Mouse (Mus musculus) regulatory T cell (primary cell): Measurements from ENCODE around the gene C5ar2.
"Not testable (repeated sequence)": the region's sequence is repeated elsewhere in the genome, so short reads cannot be mapped to it uniquely, and the experiment has no call there.

Source experiments
- in situ Hi-C: fragments of 300-600 bp; cut with MboI, MseI; formaldehyde crosslinking; loops from one replicate; pipeline ENCODE4 v1.15.1; 2025; ENCODE audit warnings: high pct_unique_total_duplicates

Gene C5ar2

GRCm38 (mm10) chr7:16244067-16244466, at the start of gene C5ar2:
C5ar2 (minus strand) TSS chr7:16244154.
- in situ Hi-C loops: no loop called here

- in situ Hi-C loops: no loop called here
These were observed 43.8 kb upstream of the C5ar2 start for GRCm38 (mm10) chr7:16287791-16288190.

- in situ Hi-C loops: no loop called here
These were observed 43.1 kb upstream of the C5ar2 start for GRCm38 (mm10) chr7:16287016-16287415.

- in situ Hi-C loops: no loop called here
These were observed 42.3 kb upstream of the C5ar2 start, which contains the start of gene Ccdc9 for GRCm38 (mm10) chr7:16286026-16286961. Ccdc9 (minus strand) TSS chr7:16286795.

GRCm38 (mm10) chr7:16285450-16286025, 41.6 kb upstream of the C5ar2 start:
- in situ Hi-C loops: no loop called here

- in situ Hi-C loops: no loop called here
These were observed 41.0 kb upstream of the C5ar2 start for GRCm38 (mm10) chr7:16284904-16285303.

GRCm38 (mm10) chr7:16284001-16284400, 40.0 kb upstream of the C5ar2 start:
- in situ Hi-C loops: no loop called here

- in situ Hi-C loops: no loop called here
These were observed 38.4 kb upstream of the C5ar2 start for GRCm38 (mm10) chr7:16282334-16282733.

- in situ Hi-C loops: no loop called here
These were observed 36.8 kb upstream of the C5ar2 start for GRCm38 (mm10) chr7:16280721-16281120.

- in situ Hi-C loops: loop anchor here (5.0 kb wide), 1 partner anchor 83 kb away; no protein-coding TSS in a partner anchor
These were observed 31.3 kb upstream of the C5ar2 start for GRCm38 (mm10) chr7:16274922-16275890.

GRCm38 (mm10) chr7:16273766-16274140, 29.8 kb upstream of the C5ar2 start:
- in situ Hi-C loops: loop anchor here (5.0 kb wide), 1 partner anchor 81 kb away; no protein-coding TSS in a partner anchor

GRCm38 (mm10) chr7:16273081-16273765, 29.3 kb upstream of the C5ar2 start, which contains the start of gene Inafm1:
Inafm1 (minus strand) TSS chr7:16273617.
- in situ Hi-C loops: loop anchor here (5.0 kb wide), 1 partner anchor 81 kb away; no protein-coding TSS in a partner anchor

- in situ Hi-C loops: loop anchor here (5.0 kb wide), 1 partner anchor 80 kb away; no protein-coding TSS in a partner anchor
These were observed 28.7 kb upstream of the C5ar2 start for GRCm38 (mm10) chr7:16272681-16273080.

GRCm38 (mm10) chr7:16271139-16271538, 27.2 kb upstream of the C5ar2 start:
- in situ Hi-C loops: loop anchor here (5.0 kb wide), 1 partner anchor 79 kb away; no protein-coding TSS in a partner anchor

GRCm38 (mm10) chr7:16266593-16266992, 22.6 kb upstream of the C5ar2 start:
- in situ Hi-C loops: not testable (repeated sequence)

GRCm38 (mm10) chr7:16265856-16266255, 21.9 kb upstream of the C5ar2 start:
- in situ Hi-C loops: no loop called here

GRCm38 (mm10) chr7:16263843-16264242, 19.9 kb upstream of the C5ar2 start:
- in situ Hi-C loops: no loop called here

- in situ Hi-C loops: no loop called here
These were observed 19.2 kb upstream of the C5ar2 start for GRCm38 (mm10) chr7:16263015-16263787.

- in situ Hi-C loops: no loop called here
These were observed 17.1 kb upstream of the C5ar2 start for GRCm38 (mm10) chr7:16261097-16261496.

GRCm38 (mm10) chr7:16259110-16259590, 15.2 kb upstream of the C5ar2 start, which contains the start of gene C5ar1:
C5ar1 (minus strand) TSS chr7:16259540.
- in situ Hi-C loops: no loop called here
